Mouse (Mus musculus): Measurements from ENCODE around the gene Lgals2.

Lgals2 gene

DNA sequence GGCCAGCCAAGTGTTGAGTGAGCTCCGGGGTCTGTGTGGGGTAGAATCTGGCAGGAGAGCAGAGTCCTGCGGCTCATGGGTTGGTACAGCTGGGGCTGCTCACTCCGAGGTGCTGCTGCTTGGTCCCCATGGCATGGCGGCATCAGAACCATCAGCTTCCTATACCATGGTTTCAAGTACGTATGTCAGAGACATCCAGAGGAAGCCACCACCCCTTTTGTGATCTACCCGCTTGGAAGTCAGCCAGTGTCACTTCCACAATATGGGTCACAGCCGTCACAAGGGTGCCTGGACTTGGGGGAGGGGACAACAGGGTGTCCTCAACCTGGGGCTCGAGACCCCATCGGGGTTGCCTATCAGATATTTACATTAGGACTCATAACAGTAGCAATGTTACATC lies 45.2 kb downstream of the Lgals2 start:
- no peak for DNase-seq

DNA sequence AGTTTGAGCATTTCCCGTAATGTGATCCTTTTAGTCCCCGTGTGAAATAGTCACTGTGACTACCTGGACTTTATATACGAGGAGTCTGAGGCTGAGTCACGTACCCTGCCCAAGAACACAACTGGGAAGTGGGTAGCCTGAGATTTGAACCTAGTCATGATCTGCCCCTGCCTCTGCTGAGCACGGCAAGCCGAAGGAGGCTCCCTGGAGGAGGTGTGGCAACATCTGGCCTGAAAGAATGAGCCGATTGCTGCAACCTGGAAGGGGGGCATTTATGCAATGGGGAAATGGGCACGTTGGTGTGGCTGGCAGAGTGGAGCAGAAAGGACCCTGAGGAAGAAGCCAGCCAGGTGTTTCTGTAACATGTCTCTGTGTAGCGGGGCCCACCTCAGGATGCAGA lies 45.6 kb downstream of the Lgals2 start:
- no peak for DNase-seq

DNA sequence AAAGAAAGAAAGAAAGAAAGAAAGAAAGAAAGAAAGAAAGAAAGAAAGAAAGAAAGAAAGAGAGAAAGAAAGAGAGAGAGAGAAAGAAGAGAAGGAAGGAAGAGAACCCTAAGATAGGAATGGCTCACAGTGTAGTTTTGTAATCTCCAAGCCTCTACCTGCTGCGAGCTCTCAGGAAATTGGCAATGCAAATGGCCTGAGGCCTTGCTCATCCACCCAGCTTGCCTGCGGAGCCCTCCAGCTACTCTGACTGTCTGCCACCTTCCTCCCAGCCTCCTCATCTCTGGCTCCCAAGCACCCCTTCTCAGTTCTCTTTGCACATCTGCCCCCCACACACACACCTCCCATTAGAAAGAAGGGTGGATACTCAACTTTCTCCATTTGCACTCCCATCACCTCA lies 46.3 kb downstream of the Lgals2 start:
- DNase-seq, result no peak

DNA sequence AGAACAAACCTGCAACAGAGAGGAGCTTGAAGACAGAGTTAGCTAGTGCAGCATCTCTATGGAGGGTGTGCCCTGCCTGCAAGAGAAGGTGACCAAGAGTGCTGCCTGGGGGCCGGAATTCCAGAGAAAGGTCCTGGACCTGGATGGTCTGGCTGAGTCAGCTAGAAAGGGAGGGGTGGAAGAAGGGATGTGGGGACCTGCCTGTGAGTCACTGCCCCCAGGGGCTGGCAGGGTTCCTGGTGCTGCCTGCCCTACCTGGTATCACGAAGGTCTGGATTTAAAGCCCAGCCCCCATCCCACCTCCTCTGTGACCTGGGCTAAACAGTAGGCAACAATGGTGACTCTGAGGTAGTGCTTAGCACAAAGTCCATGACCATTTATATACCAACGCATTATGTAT lies 48.2 kb downstream of the Lgals2 start:
- DNase-seq, result no peak

DNA sequence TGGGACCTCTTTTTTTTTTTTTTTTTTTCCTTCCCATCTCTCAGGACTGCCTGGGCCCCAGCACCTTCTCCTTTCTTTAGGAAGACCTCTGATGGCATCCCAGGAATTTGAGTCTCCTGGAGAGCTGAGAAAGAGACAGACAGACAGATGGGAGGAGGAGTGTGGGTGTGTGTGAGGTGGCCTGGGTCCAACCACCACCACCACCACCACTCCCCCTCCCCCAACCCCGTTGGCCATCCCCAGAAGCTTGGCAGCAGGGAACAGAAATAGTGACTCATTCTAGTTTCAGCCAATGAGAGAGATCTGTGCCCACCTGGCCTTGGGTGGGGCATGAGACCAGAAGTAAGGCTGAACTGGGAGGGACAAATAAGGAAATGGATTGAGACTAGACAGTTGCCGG lies 48.7 kb downstream of the Lgals2 start:
- DNase-seq, result no peak

DNA sequence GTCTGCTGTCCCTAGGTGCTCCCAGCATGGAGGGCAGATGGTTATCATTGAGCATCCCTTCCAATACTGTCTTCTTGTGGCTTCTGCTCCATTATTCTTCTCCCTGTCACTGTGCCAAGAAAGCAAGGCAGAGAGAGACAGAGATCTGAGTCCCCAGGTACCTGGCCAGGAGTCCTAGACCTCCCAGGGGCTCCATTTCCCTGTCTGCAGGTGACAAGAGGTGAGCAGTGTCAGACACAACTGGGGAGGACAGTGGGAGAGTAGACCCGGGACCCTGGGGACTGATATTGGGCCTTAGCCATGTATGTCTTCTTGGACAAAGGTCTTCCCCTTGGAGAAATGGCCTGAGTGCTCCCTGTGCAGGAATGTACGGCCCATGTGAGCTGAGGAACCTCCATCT lies 50.0 kb downstream of the Lgals2 start:
- DNase-seq, result no peak

DNA sequence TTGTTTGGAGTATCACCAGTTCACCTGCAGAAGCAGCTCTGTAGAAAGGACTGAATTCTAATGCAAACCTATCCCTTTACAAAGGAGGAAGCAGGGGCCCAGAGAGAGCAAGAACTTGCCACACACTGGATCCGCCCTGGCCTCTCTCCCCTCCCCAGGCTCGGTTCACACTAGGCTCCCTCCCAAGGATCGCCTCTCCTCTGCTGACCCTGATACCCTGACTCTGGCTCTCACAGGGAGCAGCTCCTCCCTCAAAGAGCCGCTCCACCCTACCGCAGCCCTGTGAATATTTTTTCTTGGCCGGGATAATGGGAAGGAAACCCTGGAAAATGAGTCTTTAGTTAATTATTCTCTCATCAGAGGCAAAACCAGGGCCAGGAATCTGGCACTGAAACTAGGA lies 51.0 kb downstream of the Lgals2 start:
- no peak for DNase-seq

DNA sequence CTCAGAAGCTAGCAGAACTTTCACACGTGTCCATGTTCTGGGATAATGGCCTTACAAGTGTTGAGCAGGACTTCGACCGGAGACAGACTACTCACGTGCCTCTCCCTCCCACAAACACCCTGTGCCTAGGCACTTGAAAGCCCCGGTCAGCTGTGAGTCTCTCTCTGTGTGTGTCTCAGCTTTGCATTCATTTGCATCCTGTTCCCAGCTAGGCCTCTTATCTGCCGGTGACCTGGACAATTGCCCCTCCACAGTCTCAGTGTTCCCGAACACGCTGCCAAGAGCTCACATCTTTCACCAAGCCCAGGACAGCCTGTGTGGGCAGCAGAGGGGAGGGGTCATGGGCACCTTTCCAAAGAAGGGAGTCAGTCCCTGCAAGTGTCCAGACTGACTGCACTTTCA lies 51.8 kb downstream of the Lgals2 start:
- no peak for DNase-seq

DNA sequence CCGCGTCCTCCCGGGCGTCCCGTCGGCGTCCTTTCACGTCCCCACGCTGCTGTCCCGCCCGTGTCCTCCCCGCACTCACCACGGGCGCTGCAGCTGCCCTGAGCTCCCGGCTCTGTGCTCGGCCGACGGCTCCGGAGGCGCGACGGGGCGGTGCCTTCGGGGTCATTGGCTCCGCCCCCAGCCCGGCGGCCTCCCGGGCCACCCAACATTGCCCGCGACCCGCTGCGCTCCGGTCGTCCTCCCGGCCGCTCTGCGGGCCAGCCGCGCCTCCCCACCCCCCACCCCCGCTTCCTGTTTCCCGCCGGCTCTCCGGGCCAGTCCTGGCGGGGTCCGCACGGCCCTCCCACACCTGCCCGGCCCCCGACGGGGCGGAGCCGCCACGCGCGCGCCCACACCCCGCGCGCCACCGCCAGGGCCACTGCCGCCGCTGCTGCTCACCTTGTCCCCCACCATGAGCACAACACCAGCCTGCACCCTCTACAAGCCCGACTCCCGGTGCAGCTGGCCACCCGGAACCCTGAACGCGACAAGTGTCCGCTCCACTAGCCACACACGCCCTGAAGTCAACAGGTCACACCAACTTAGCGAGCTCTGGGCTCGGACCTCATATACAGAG lies 52.4 kb downstream of the Lgals2 start, which contains the start of gene Card10:
Gene Card10, minus strand, starts transcription at position 267 of the 616 bp plus-strand sequence.
- no peak for DNase-seq

DNA sequence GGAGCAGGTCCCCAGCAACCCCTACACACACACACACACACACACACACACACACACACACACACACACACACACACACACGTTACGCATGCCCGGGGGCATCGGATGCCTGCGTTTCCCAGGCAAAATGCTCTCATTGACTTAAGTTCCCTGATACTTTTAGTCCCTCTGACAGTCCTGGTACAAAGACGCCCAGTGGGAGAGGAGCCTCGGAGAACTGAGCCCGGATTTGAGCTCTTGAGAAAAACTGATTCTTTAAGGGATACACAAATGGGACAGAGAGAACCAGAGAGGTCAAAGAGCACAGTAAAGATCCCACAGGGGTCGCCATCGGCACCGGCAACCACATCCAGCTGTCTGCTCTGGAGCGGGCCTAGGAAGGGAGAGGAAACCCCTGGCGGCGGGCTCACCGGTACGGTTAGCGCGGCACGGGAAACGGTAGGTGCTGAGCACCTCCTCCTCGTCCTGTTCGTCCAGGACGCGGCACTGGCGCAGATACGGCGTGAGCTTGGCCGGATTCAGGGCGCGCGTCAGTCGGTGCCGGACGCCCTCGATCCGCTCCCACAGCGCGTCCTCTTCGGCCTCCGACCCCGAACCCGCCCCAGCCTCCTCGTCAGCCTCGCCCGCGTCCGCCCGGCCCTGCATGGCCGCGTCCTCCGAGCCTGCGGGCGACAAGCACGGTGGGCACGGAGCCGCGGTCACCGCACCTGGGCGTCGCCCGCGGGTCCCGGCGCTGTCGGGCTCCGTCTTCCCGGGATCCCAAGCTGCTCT lies 53.2 kb downstream of the Lgals2 start:
- DNase-seq, result peak in 1 of 2 experiments; percentile 28

DNA sequence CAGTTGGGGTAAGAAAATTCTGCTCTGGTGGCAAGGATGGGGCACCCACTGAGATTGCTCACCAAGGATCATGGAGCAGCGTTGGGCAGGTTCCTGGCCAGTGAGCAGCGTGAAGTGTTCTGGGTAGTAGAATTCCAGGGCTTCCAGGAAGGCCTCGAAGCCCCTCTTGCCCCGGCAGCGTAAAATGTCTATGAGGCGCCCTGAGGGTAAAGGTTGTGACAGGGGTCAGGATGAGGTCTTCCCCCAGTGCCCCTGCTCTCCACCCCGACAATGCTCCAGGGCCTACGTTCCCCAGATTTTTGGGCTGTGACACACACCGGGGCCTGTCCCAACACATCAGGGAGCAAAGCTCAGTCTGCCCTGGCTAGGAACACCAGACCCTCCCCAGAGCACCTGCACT lies 53.8 kb downstream of the Lgals2 start:
- DNase-seq, result no peak
